Mouse (Mus musculus): Measurements from ENCODE around the gene Bax. TPM values are rescaled to one million over a fixed set of nuclear protein-coding genes. Genes with fewer than 3 reads are reported as not detected.
A peak's percentile ranks its signal among the peaks of the same experiment; 100 is the strongest.
"Not testable (repeated sequence)": the region's sequence is repeated elsewhere in the genome, so short reads cannot be mapped to it uniquely, and the experiment has no call there.

The Bax gene
- total RNA-seq, 4 experiments from 2014 or later: 24.3 to 26.9 (median 26.2) TPM

DNA sequence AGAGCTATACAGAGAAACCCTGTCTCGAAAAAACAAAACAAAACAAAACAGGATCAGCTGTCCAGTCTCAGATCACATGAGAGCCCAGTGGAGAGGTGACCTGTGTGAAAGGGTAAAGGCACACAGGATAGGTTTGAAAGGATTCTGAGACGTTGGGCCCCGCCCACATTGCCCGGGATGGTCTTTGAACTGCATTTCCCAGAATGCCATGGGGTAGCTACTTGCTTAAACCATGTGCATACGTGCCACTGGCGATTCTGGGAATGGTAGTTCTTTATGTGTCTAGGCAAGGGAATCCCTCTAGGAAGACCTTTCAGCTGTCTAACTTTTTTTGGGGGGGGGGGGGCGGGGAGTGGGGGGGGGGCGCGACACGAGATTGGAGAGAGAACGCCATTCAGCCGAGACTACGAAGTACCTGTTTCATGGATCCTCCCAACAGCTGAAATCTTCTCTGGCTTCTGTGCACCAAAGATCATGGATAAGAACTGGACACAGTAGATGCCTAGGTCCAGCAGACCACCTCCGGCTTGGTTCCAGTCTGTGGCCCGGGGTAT, 14.8 kb upstream of the Bax start, which contains the start of gene Tulp2:
TSS of gene Tulp2 (plus strand) at position 504 of the 554 bp plus-strand sequence.
- peak; percentile 61 for DNase-seq (ENCODE audit: low spot score)

- not testable (repeated sequence) for DNase-seq (ENCODE audit: low spot score)
These were observed 13.6 kb upstream of the Bax start for GRCm38 (mm10) chr7:45480310-45480709.

DNA sequence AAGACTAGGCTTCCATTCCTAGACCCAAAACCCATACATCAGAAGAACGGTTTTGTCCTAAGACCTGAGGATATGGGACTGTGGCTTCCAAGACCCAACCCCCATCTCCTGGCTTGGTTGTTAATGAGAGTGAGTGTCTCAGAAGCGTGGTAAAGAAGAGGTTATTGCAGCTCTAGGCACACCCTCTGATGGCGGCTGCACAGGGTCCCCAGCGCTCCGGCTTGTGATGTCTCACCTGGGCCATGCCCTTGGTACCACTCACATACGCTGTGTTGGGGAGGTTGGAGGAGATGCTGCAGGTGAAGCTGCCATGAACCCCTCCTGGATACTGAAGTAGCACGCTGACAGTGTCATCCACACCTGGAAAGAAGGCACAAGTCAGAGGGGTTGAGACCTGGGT, 12.1 kb upstream of the Bax start:
- no peak for DNase-seq (ENCODE audit: low spot score)

GRCm38 (mm10) chr7:45477003-45477402, 10.3 kb upstream of the Bax start:
- peak; percentile 62 for DNase-seq (ENCODE audit: low spot score)

GRCm38 (mm10) chr7:45476453-45476852, 9.8 kb upstream of the Bax start:
- DNase-seq (ENCODE audit: low spot score): no peak

- DNase-seq (ENCODE audit: low spot score): no peak
These were observed 8.7 kb upstream of the Bax start for GRCm38 (mm10) chr7:45475291-45475969.

GRCm38 (mm10) chr7:45470869-45471268, 4.2 kb upstream of the Bax start:
- peak; percentile 78 for DNase-seq (ENCODE audit: low spot score)

DNA sequence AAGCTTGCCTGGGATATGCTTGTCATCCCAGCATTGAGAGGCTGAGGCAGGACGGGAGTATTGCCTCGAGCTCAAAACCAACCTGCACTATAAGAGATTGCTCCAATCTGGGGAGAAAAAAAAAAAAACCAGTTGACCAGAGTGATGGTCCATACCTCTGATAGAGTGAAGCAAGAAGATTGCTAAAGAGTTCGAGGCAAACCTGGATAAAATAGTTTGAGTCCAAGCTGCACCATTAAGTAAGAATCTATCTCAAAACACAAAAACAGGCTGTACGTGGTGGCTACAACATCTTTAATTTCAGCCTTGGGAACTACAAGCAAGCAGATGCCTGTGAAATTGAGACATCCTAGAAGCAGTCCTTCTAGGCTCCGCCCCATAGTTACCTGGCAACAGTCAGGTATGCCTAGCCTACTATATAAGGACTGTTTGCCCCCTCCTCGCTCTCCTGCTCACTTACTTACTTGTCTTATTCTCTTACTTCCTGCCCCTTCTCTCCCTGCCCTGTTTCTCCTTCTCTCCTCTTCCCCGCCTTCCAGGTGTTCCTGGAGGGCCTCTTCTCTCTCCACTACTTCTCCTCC, 482 bp upstream of the Bax start:
- DNase-seq (ENCODE audit: low spot score): no peak

- DNase-seq (ENCODE audit: low spot score): no peak
These were observed 1.1 kb downstream of the Bax start for GRCm38 (mm10) chr7:45465549-45465948.

DNA sequence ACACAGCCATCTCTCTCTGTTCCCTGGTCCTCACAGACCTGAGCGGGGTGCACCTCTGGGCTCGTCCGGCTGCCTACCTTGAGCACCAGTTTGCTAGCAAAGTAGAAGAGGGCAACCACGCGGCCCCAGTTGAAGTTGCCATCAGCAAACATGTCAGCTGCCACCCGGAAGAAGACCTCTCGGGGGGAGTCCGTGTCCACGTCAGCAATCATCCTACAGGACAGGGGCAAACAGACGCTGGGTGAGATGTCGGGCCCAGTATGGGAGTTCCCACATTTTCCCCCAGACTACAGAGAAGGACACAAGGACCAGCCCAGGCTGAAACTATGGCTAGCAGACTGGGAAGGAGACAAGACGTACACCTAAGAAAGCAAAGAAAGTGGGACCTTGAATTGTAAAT, 1.6 kb downstream of the Bax start:
- no peak for DNase-seq (ENCODE audit: low spot score)

DNA sequence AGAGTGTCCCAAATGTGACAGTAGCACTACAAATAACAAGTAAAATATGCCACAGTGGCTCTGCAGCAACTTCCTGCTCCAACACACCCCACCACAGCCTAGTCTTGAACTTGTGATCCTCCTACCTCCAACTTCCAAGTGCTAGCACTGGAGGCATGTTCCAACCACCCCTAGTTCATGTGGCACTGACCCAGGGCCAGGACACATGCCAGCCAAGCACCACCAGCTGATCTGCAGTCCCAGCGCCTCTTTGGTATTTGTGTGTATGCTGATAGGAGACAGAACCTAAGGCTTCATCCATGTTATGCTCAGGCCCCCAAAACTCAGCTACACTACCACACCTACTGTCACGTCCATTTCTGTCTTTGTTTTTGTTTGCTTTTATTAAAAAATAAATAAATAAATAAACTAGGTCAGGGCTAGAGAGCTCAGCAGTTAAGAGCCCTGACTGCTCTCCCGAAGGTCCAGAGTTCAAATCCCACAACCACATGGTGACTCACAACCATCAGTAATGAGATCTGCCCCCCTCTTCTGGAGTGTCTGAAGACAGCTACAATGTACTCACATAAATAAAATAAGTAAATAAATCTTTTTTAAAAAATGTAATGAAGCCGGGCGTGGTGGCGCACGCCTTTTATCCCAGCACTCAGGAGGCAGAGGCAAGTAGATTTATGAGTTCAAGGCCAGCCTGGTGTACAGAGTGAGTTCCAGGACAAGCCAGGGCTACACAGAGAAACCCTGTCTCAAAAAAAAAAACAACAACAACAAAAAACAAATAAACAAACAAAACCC, 2.5 kb downstream of the Bax start:
- no peak for DNase-seq (ENCODE audit: low spot score)

DNA sequence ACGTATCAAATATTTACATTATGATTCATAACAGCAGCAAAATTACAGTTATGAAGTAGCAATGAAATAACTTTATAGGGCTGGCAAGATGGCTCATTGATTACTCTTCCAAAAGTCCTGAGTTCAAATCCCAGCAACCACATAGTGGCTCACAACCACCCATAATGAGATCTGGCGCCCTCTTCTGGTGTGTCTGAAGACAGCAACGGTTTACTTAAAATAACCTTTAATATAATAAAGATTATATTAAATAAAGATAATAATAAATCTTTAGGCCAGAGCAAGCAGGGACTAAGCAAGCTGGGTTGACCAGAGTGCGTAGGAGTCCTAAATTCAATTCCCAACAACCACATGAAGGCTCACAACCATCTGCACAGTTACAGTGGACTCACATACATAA, 3.8 kb downstream of the Bax start:
- not testable (repeated sequence) for DNase-seq (ENCODE audit: low spot score)

DNA sequence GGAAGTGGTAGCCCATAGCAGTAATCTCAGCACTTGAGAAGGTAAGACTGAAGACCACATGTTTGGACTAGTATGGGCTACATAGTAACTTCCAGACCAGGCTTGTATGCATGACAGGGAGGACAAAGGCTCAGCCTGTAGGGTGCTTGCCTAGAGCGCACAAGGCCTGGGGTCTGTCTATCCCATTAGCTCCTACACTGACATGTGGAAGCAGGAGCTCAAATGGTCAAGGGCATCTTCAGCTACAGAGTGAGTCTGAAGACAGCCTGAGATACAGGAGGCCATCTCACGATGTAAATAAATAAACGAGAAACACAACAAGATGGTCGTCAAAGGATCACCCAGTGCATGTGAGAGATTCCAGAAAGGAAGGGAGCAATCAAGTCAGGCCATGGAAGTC, 4.4 kb downstream of the Bax start:
- DNase-seq (ENCODE audit: low spot score): no peak

- DNase-seq (ENCODE audit: low spot score): no peak
These were observed 4.9 kb downstream of the Bax start for GRCm38 (mm10) chr7:45461781-45462180.

DNA sequence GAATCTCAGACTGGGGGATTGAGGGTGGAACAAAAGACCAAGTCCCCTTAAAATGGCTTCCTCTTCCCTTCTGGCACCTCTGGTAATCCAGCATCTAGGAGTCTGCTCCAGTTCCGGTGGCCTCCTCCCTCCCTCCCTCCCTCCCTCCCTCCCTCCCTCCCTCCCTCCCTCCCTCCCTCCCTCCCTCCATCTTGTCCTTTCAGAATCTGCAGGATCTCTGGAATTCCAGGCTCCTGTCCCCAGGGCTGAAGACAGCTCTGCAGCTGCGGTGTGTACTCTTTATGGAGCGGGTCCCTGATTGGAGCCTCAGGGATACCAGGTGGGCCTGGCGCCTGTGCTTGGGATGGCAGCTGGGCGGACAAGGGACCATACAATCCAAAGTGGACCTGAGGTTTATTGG, 5.4 kb downstream of the Bax start:
- no peak for DNase-seq (ENCODE audit: low spot score)

DNA sequence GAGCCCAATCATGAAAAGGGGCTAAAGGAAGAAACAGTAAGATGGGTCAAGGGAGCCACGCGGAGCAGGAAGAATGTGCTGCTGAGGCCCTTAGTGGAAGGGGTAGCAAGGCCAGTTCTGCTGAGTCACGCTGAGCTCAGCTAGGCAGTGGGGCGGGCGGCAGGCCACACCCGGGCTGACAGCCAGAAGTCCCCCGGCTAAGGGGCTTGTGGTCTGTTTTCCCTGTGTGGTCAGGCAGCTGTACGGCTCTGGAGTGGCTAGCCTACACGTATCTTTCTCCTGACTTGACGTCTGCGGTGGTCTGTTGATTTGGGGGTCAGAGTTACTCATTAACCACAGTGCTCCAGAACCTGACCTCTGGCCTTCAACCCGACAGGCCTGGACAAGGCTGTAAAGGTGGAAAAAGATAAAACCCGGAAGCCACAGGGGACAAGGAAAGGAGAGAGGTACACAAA, 5.8 kb downstream of the Bax start:
- DNase-seq (ENCODE audit: low spot score): peak; percentile 68

GRCm38 (mm10) chr7:45460377-45460776, 6.3 kb downstream of the Bax start:
- no peak for DNase-seq (ENCODE audit: low spot score)

- peak; percentile 98 for DNase-seq (ENCODE audit: low spot score)
These were observed 7.0 kb downstream of the Bax start, which contains the start of gene Ftl1 for GRCm38 (mm10) chr7:45459564-45460140. Gene Ftl1 (minus strand): TSS chr7:45459884.

DNA sequence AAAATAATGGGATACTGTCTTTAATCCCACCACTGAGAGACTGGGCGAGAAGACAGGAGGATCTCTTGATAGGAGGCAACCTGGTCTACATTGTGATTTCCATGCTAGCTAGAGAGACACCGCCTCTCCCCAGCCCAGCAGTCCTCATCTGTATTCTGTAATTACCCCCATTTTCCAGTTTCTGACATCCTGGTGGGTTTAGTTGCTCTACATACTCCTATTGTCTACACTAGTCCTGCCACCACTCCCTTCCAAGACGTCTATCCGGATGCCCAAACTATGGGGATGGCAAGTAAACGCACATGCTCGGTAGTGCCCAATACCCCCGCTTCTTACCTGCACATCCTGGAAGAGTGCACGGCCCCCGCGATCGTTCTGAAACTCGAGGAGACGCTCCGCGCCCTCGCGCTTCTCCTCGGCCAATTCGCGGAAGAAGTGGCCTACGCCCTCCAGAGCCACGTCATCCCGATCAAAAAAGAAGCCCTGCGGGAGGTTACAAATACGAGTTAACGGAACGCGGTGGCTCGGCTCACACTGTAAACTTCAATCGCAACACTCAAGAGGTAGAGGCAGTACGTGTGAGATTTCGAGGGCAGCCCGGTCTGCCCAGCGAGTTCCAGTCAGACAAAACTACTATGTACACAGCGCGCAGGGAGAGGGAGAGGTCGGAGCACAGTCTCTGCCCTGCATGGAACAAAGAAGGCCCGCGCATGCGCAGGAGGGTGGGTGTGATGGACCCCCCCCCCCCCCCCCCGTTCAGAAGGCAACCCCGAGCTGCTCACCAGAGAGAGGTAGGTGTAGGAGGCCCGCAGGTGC, 7.7 kb downstream of the Bax start:
- peak; percentile 84 for DNase-seq (ENCODE audit: low spot score)

GRCm38 (mm10) chr7:45457204-45458060, 9.3 kb downstream of the Bax start:
- DNase-seq (ENCODE audit: low spot score): peak; percentile 55

All from heart, adult 8-10 months (tissue).